Mouse (Mus musculus): Measurements from ENCODE around the gene Eml3. TPM values are rescaled to one million over a fixed set of nuclear protein-coding genes. Genes with fewer than 3 reads are reported as not detected.

Eml3 gene
- polyA plus RNA-seq, 1 experiment from 2014 or later: 10.3 TPM

DNA sequence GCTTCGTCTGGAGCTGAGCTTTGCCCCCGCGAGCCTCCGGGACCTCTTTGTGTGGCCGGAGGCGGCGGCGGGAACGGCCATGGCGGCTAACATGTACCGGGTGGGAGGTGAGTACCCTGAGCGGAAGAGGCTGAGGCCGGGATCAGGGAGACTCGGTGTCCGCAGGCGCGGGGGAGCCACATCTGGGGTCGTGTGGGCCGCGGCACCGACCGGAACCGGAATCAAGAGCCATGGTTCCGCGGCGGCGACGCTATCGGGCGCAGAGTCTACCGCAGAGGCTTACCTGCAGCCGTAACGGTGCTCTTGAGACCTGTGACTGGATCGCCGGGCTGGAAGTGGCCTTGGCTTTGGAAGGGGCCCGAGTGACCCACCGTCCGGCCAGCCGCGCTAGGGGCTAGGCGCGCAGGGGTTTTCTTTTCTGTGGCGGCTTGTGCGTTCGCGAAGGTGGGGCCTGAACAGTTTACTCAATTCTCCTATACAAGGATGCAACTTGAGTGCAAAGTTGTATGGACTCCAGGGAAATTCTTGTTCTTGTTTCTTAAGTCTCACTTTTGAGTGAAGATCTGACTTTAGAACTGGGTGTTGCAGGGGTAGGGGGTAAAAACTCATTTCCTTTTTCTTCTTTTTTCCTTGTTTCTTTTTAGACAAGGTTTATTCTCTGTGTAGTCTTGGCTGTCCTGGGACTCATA, 13.1 kb downstream of the Eml3 start:
- Histone ChIP-seq H3K4me2 (ENCODE audit: low read length) (peak overlapping the region; percentile 71), H3K4me3 (ENCODE audit: low read length) (peak overlapping the region; percentile 89), H3K36me3 (ENCODE audit: control insufficient read depth, insufficient read depth, low read length) (peaks cover 18% of the 10 kb centered on the region), H3K27me3 (replicated peaks; ENCODE audit: control insufficient read depth, insufficient read depth, low read length) (no peaks in the 10 kb centered on the region), H3K27ac (ENCODE audit: low read depth, low read length) (peak overlapping the region; percentile 97), H3K9ac (ENCODE audit: low read depth, low read length) (peak overlapping the region; percentile 97), H3K4me1 (ENCODE audit: control insufficient read depth, insufficient read depth, low read depth, low read length) (peaks cover 22% of the 10 kb centered on the region), H3K9me3 (ENCODE audit: control insufficient read depth, low read length) (no peaks in the 10 kb centered on the region)
- peak; percentile 65 for ATAC-seq
- under 1% methylated on average over 41 of the region's 46 CpGs for WGBS

DNA sequence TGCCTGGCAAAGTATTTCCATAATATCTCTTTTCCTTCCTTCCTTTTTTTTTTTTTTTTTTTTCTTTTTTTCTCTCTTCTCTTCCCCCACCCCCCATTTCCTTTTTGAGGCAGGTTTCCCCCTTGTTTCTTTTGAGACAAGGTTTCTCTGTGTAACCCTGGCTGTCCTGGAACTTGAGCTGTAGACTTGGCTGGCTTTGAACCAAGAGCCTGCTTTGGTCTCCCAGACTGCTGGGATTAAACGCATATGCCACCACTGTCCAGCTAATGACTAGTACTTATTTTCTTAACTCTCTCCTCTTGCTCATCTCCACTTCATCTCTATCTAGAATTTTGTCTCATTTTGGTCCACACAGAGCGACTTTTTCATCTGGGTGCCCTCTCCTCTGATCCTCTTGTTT, 13.7 kb downstream of the Eml3 start:
- Histone ChIP-seq H3K27ac (ENCODE audit: low read depth, low read length) (no peak overlapping the region), H3K4me1 (ENCODE audit: control insufficient read depth, insufficient read depth, low read depth, low read length) (peaks cover 22% of the 10 kb centered on the region), H3K36me3 (ENCODE audit: control insufficient read depth, insufficient read depth, low read length) (peaks cover 25% of the 10 kb centered on the region), H3K9ac (ENCODE audit: low read depth, low read length) (peak overlapping the region; percentile 97), H3K27me3 (replicated peaks; ENCODE audit: control insufficient read depth, insufficient read depth, low read length) (no peaks in the 10 kb centered on the region), H3K9me3 (ENCODE audit: control insufficient read depth, low read length) (no peaks in the 10 kb centered on the region), H3K4me3 (ENCODE audit: low read length) (peak overlapping the region; percentile 89), H3K4me2 (ENCODE audit: low read length) (peak overlapping the region; percentile 71)
- no peak for ATAC-seq
- WGBS: 74% methylated on average over 2 of the region's 2 CpGs

DNA sequence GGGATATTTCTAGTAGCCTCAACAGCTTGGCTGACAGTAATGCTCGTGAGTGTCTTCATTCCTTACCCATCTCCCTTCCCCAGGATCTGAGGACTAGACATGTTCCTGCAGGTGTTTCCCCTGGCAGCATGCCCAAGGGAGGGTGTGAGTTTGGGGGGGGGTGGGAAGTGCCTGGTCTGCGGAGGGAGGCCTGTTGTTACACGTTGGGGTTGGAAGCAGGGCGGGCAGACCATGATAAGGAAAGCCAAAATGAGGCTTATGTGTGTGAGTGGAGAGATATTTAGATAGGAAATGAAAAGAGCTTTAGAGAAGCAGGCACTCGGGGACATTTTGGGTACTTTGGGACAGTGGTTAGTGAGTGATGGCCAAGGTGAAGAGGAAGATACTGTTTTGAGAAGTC, 14.7 kb downstream of the Eml3 start:
- Histone ChIP-seq H3K27ac (ENCODE audit: low read depth, low read length) (no peak overlapping the region), H3K4me3 (ENCODE audit: low read length) (no peak overlapping the region), H3K4me2 (ENCODE audit: low read length) (no peak overlapping the region), H3K36me3 (ENCODE audit: control insufficient read depth, insufficient read depth, low read length) (peaks cover 34% of the 10 kb centered on the region), H3K9ac (ENCODE audit: low read depth, low read length) (no peak overlapping the region), H3K9me3 (ENCODE audit: control insufficient read depth, low read length) (no peaks in the 10 kb centered on the region), H3K4me1 (ENCODE audit: control insufficient read depth, insufficient read depth, low read depth, low read length) (peaks cover 22% of the 10 kb centered on the region), H3K27me3 (replicated peaks; ENCODE audit: control insufficient read depth, insufficient read depth, low read length) (no peaks in the 10 kb centered on the region)
- WGBS: 67% methylated on average over 5 of the region's 5 CpGs
- ATAC-seq: no peak

DNA sequence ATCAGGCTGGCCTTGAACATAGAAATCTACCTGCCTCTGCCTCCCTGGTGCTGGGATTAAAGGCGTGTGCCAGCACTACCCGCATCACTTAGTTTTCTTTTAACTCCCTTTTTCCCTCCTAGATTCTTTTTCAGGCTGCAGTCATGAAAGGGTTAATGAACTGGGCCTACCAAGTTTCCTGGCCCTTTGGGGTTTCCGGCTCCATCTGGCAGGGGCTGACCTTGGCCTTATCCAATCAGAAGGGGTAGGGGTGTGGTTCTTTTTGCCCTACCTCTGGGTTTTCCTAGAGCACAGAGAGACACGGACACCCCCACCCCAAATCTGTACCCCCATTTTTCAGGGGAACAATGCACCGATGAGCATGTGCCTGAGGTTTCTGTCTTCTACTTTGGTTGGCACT, 15.4 kb downstream of the Eml3 start:
- peak overlapping the region; percentile 33; the same call in 1 of the 2 replicates for H3K9ac ChIP-seq (ENCODE audit: low read depth, low read length)

DNA sequence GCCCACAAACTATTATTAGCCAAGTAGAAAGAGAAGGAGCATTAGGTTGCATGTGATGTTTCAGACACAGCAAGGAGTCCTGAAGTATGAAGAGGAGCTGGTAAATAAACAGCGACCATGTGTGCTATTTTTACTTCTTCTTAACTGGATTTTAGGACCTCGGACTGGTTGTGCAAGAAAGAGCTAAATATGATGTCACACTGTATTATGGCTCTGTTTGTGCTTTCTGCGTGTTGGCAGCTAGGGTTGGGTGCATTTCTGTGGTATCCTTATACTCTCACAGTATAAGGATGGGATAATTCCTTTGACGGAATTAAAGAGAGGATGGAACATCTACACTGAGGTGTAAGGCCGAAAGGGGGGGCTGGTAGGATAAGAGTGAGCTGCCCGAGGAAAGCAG, 15.9 kb downstream of the Eml3 start:
- 86% methylated on average over 6 of the region's 6 CpGs for WGBS
- H3K36me3 ChIP-seq (ENCODE audit: control insufficient read depth, insufficient read depth, low read length): peaks cover 41% of the 10 kb centered on the region
- H3K4me2 ChIP-seq (ENCODE audit: low read length): peak overlapping the region; percentile 38
- H3K27me3 ChIP-seq (replicated peaks; ENCODE audit: control insufficient read depth, insufficient read depth, low read length): no peaks in the 10 kb centered on the region
- H3K9me3 ChIP-seq (ENCODE audit: control insufficient read depth, low read length): no peaks in the 10 kb centered on the region
- ATAC-seq: no peak
- H3K4me1 ChIP-seq (ENCODE audit: control insufficient read depth, insufficient read depth, low read depth, low read length): peaks cover 22% of the 10 kb centered on the region
- H3K27ac ChIP-seq (ENCODE audit: low read depth, low read length): no peak overlapping the region
- H3K4me3 ChIP-seq (ENCODE audit: low read length): peak overlapping the region; percentile 13; the same call in 1 of the 2 replicates
- H3K9ac ChIP-seq (ENCODE audit: low read depth, low read length): no peak overlapping the region; the same call in 1 of the 2 replicates

More for the DNA sequence above, 15.4 kb downstream of the Eml3 start:
- no peak for ATAC-seq
- WGBS: 32% methylated on average over 5 of the region's 5 CpGs
- H3K36me3 ChIP-seq (ENCODE audit: control insufficient read depth, insufficient read depth, low read length): peaks cover 39% of the 10 kb centered on the region
- peak overlapping the region; percentile 13; the same call in 1 of the 2 replicates for H3K4me3 ChIP-seq (ENCODE audit: low read length)
- H3K4me2 ChIP-seq (ENCODE audit: low read length): peak overlapping the region; percentile 38
- no peaks in the 10 kb centered on the region for H3K9me3 ChIP-seq (ENCODE audit: control insufficient read depth, low read length)
- no peaks in the 10 kb centered on the region for H3K27me3 ChIP-seq (replicated peaks; ENCODE audit: control insufficient read depth, insufficient read depth, low read length)
- peaks cover 22% of the 10 kb centered on the region for H3K4me1 ChIP-seq (ENCODE audit: control insufficient read depth, insufficient read depth, low read depth, low read length)
- no peak overlapping the region for H3K27ac ChIP-seq (ENCODE audit: low read depth, low read length)

DNA sequence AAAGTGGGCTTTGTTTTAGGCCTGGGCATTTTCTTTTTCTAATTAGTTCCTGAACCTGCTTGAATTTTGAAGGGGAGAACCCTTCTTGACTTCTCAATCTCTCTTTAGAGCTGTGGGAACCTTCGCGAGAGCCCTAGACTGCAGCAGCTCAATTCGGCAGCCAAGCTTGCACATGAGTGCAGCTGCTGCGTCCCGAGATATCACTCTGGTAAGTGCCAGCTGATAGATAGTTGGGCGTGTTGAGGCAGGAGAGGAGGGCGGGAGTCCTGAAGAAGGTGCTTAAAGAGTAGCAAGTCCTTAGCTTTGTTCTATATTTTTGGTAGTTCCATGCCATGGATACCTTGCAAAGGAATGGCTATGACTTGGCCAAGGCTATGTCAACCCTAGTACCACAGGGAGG, 17.6 kb downstream of the Eml3 start:
- 90% methylated on average over 7 of the region's 7 CpGs for WGBS
- H3K27me3 ChIP-seq (replicated peaks; ENCODE audit: control insufficient read depth, insufficient read depth, low read length): no peaks in the 10 kb centered on the region
- no peak for ATAC-seq

DNA sequence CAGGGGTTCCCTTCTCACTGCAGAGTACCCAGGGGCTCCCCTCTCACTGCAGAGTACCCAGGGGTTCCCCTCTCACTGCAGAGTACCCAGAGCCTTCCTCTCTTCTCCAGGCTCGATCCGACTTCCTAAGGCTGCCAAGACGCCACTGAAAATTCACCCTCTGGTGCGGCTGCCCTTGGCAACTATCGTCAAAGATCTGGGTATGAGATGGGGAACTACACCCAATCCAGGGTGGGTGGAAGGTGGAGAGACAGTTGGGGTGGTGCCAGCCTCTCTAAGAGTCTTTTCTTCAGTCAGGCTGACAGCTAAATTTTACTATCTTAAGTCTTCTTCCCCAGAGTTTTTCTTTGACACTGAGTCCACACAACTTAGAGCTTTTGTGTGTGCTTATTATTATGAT, 20.8 kb downstream of the Eml3 start:
- H3K27ac ChIP-seq (ENCODE audit: low read depth, low read length): no peak overlapping the region
- H3K4me3 ChIP-seq (ENCODE audit: low read length): no peak overlapping the region
- no peaks in the 10 kb centered on the region for H3K9me3 ChIP-seq (ENCODE audit: control insufficient read depth, low read length)
- no peak overlapping the region for H3K4me2 ChIP-seq (ENCODE audit: low read length)
- ATAC-seq: no peak
- WGBS: 89% methylated on average over 5 of the region's 5 CpGs
- H3K27me3 ChIP-seq (replicated peaks; ENCODE audit: control insufficient read depth, insufficient read depth, low read length): no peaks in the 10 kb centered on the region
- H3K36me3 ChIP-seq (ENCODE audit: control insufficient read depth, insufficient read depth, low read length): peaks cover 52% of the 10 kb centered on the region
- H3K4me1 ChIP-seq (ENCODE audit: control insufficient read depth, insufficient read depth, low read depth, low read length): peaks cover 19% of the 10 kb centered on the region
- H3K9ac ChIP-seq (ENCODE audit: low read depth, low read length): no peak overlapping the region

More for the DNA sequence above, 17.6 kb downstream of the Eml3 start:
- no peaks in the 10 kb centered on the region for H3K9me3 ChIP-seq (ENCODE audit: control insufficient read depth, low read length)
- no peak overlapping the region for H3K9ac ChIP-seq (ENCODE audit: low read depth, low read length)
- H3K4me2 ChIP-seq (ENCODE audit: low read length): no peak overlapping the region
- peaks cover 16% of the 10 kb centered on the region for H3K4me1 ChIP-seq (ENCODE audit: control insufficient read depth, insufficient read depth, low read depth, low read length)
- peaks cover 55% of the 10 kb centered on the region for H3K36me3 ChIP-seq (ENCODE audit: control insufficient read depth, insufficient read depth, low read length)
- H3K4me3 ChIP-seq (ENCODE audit: low read length): no peak overlapping the region
- H3K27ac ChIP-seq (ENCODE audit: low read depth, low read length): no peak overlapping the region

DNA sequence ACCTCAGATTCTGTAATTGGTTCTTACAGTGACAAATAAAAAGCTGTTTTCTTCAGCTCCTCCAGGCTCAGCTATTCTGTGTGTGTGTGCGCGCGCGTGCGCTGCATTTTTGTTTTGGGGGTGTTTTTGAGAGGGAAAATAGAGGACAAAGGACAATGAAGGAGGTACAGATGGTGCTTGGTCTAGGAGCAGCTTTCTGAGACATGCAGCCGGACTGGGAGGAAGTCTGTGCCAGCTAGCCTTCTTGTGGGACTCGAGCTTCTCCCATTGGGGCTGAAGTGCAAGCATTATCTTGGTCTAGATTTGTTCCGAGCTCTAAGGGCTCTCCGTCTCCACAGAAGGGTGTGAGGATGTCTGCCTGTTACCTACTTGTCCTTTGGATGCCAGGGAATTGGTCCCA, 22.9 kb downstream of the Eml3 start:
- no peaks in the 10 kb centered on the region for H3K9me3 ChIP-seq (ENCODE audit: control insufficient read depth, low read length)
- WGBS: 73% methylated on average over 9 of the region's 9 CpGs
- H3K36me3 ChIP-seq (ENCODE audit: control insufficient read depth, insufficient read depth, low read length): peaks cover 41% of the 10 kb centered on the region
- H3K27me3 ChIP-seq (replicated peaks; ENCODE audit: control insufficient read depth, insufficient read depth, low read length): no peaks in the 10 kb centered on the region
- H3K27ac ChIP-seq (ENCODE audit: low read depth, low read length): peak overlapping the region; percentile 86
- H3K4me3 ChIP-seq (ENCODE audit: low read length): no peak overlapping the region
- ATAC-seq: no peak
- no peak overlapping the region for H3K9ac ChIP-seq (ENCODE audit: low read depth, low read length)
- no peak overlapping the region for H3K4me2 ChIP-seq (ENCODE audit: low read length)
- H3K4me1 ChIP-seq (ENCODE audit: control insufficient read depth, insufficient read depth, low read depth, low read length): peaks cover 22% of the 10 kb centered on the region

DNA sequence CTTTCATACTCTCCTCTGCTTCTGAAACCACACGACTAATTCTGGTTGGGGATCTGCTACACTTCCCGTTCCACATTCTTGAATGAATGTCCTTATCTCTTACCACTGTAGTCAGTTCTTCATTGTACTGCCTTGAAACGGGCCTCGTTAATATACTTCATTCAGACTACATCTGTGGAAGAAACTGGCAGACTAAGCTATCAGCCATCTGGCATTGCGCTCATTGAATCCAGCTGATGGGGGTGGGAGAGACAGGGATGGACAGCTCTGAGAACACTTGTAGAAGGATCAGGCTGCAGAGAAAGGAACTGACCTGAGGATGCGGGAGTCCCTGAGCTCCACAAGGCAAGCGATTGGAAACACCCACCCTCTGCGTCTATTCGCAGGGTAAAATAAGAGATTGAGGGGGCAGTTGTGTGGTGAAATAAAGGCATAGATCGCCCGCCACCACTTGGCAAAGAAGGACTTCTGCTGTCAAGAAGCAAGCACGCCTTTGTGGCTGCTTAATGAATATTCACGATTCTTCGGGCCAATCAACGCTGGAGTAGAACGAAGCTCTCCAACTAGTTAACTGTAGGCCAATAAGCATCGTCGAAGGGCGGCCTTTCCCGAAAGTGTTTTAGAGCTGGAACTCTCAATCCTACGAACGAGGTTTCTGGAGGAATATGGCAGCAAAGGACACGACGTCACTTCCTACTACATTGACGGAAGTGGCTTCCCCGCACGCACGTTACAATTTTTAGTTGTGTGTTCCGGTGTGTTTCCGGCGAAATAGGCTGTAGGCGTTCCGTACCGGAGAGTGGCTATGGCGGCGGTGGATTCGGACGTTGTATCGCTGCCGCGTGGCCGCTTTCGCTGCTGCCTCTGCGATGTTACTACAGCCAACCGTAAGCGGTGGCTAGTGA, 24.0 kb downstream of the Eml3 start, which contains the start of gene Tut1:
TSS of gene Tut1 (plus strand) at position 713 of the 905 bp plus-strand sequence.
- no peaks in the 10 kb centered on the region for H3K27me3 ChIP-seq (replicated peaks; ENCODE audit: control insufficient read depth, insufficient read depth, low read length)
- peak within 1 kb of the TSS; percentile 69 for H3K4me3 ChIP-seq (ENCODE audit: low read length)
- H3K4me1 ChIP-seq (ENCODE audit: control insufficient read depth, insufficient read depth, low read depth, low read length): peaks cover 22% of the 10 kb centered on the region
- H3K9ac ChIP-seq (ENCODE audit: low read depth, low read length): peak within 1 kb of the TSS; percentile 73
- H3K27ac ChIP-seq (ENCODE audit: low read depth, low read length): peak within 1 kb of the TSS; percentile 86
- H3K9me3 ChIP-seq (ENCODE audit: control insufficient read depth, low read length): no peaks in the 10 kb centered on the region
- peak within 1 kb of the TSS; percentile 68 for H3K4me2 ChIP-seq (ENCODE audit: low read length)
- ATAC-seq: peak; percentile 97
- WGBS: 2% methylated on average over 46 of the region's 46 CpGs
- H3K36me3 ChIP-seq (ENCODE audit: control insufficient read depth, insufficient read depth, low read length): peaks cover 31% of the 10 kb centered on the region
